Mouse (Mus musculus) liver, adult 2 months (tissue): Measurements from ENCODE around the gene Akr1b7. TPM values are rescaled to one million over a fixed set of nuclear protein-coding genes. Genes with fewer than 3 reads are reported as not detected.
A peak's percentile ranks its signal among the peaks of the same experiment; 100 is the strongest.

Experiments used
- DNase-seq: peaks from one replicate; pipeline ENCODE4 v3.0.0-alpha.2; 2011; ENCODE audit warnings: low read depth, low spot score; ENCODE audit errors: extremely low read depth
- H3K27ac ChIP-seq: fragments of 200-500 bp; replicated peaks from 2 replicates; pipeline ENCODE4 v1.5.1; 2012; ENCODE audit warnings: low read depth, mild to moderate bottlenecking, control low read depth, inconsistent platforms, low read length; ENCODE audit not compliant: insufficient read depth
- H3K27me3 ChIP-seq: fragments of 200-500 bp; 2 replicates; pipeline ENCODE4 v1.6.1; 2012; ENCODE audit warnings: mild to moderate bottlenecking, moderate library complexity, low read length, inconsistent platforms; ENCODE audit not compliant: control insufficient read depth, insufficient read depth
- H3K36me3 ChIP-seq: fragments of 200-500 bp; 2 replicates; pipeline ENCODE4 v1.6.1; 2012; ENCODE audit warnings: low read length, inconsistent platforms; ENCODE audit not compliant: control insufficient read depth, insufficient read depth
- H3K4me1 ChIP-seq: fragments of 200-500 bp; 2 replicates; pipeline ENCODE4 v1.6.1; 2011; ENCODE audit warnings: low read length; ENCODE audit not compliant: control insufficient read depth, insufficient read depth
- H3K4me3 ChIP-seq: fragments of 200-500 bp; 2 replicates; pipeline ENCODE4 v1.5.1; 2011; ENCODE audit warnings: low read depth, mild to moderate bottlenecking, control low read depth, low read length, moderate library complexity; ENCODE audit not compliant: insufficient read depth
- H3K79me2 ChIP-seq: fragments of 200-500 bp; 2 replicates; pipeline ENCODE4 v1.6.1; 2012; ENCODE audit warnings: inconsistent platforms, mild to moderate bottlenecking, low read length, moderate library complexity; ENCODE audit not compliant: control insufficient read depth, insufficient read depth
- H3K9ac ChIP-seq: fragments of 200-500 bp; 2 replicates; pipeline ENCODE4 v1.6.1; 2012; ENCODE audit warnings: low read depth, mild to moderate bottlenecking, control low read depth, inconsistent platforms, low read length
- CTCF ChIP-seq: fragments of 200-500 bp; IDR thresholded peaks from 2 replicates; pipeline ENCODE4 v1.5.1; 2011; ENCODE audit warnings: low read depth, low read length, control low read depth
- POLR2A ChIP-seq: fragments of 200-500 bp; IDR thresholded peaks from 2 replicates; pipeline ENCODE4 v1.6.1; 2011; ENCODE audit warnings: low read length, control low read depth; ENCODE audit not compliant: insufficient read depth; ENCODE audit errors: extremely low read depth
- WGBS: fragments of 180-500 bp; shearing (Covaris S2); methylation state at CpG from one replicate; pipeline ENCODE4 v1.1.7; 2018; 5-methylcytosine and 5-hydroxymethylcytosine counted together
- polyA plus RNA-seq: library from polyadenylated mRNA; depleted of rRNA; stranded (reverse); fragments of >200 nt; gene quantifications from 2 replicates; pipeline ENCODE4 v1.2.3, GENCODE M21; 2012
- total RNA-seq: library from RNA; depleted of rRNA; stranded (reverse); fragments of >200 nt; gene quantifications from 2 replicates; pipeline ENCODE4 v1.2.3, GENCODE M21; 2014

Gene Akr1b7
- total and polyA plus RNA-seq, 2 experiments = 1.1 to 6.4 TPM

- TF ChIP-seq CTCF (no peak), POLR2A (no peak)
- DNase-seq = no peak
- Histone ChIP-seq H3K9ac (no peak overlapping the region), H3K36me3 (no peaks in the 10 kb centered on the region), H3K27ac (no peak overlapping the region), H3K27me3 (no peaks in the 10 kb centered on the region), H3K4me1 (no peaks in the 10 kb centered on the region), H3K4me3 (no peak overlapping the region), H3K79me2 (no peaks in the 10 kb centered on the region)
- WGBS = 75% methylated on average over 9 of the region's 9 CpGs
Measured at GRCm38 (mm10) chr6:34441556-34442257, 29.6 kb downstream of the Akr1b7 start.

DNA sequence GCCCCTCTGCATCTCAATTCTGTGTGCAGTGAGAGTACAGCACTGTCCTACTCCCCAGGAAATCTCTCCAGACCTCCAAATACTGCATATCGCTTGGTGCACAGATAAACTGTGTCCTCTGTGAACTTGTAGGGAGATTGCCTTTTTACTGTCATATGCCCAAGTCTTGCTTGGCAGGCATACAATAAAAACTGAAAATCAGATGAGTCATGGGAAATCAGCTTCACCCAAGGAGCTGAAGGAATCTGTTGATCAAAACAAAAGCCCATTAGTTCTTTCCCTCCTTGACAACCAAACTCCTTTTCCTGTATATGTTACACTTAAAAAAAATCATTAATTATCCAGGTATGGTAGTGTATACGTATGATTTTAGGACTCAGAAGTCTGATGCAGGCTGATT lies 31.7 kb downstream of the Akr1b7 start:
- Histone ChIP-seq H3K9ac (no peak overlapping the region), H3K4me3 (no peak overlapping the region), H3K36me3 (no peaks in the 10 kb centered on the region), H3K4me1 (no peaks in the 10 kb centered on the region), H3K79me2 (no peaks in the 10 kb centered on the region), H3K27ac (no peak overlapping the region), H3K27me3 (no peaks in the 10 kb centered on the region)
- WGBS = 65% methylated on average over 2 of the region's 2 CpGs
- DNase-seq = peak; percentile 9
- TF ChIP-seq POLR2A (no peak), CTCF (no peak)

DNA sequence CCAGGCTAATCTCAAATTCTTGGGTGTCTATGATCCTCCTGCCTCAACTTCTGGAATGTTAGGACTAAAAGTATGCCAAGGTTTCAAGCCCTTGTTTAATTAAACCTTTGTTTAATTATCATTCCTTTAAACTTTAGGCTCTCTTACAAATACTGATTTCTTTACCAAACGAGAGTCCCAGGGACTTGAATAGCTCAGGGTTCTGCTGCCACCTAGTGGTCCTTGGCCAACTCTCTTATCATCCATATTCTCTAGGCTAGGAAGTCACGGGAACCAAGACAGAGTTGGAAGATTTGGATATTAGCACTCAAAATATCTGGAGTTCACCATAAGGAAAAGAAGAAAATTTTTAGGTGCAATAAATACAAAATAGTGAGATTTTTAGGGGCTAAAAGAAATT lies 35.8 kb downstream of the Akr1b7 start:
- WGBS = 9% methylated on average over 2 of the region's 2 CpGs
- Histone ChIP-seq H3K4me1 (no peaks in the 10 kb centered on the region), H3K79me2 (no peaks in the 10 kb centered on the region), H3K27me3 (no peaks in the 10 kb centered on the region), H3K4me3 (no peak overlapping the region), H3K36me3 (no peaks in the 10 kb centered on the region), H3K9ac (no peak overlapping the region), H3K27ac (no peak overlapping the region)
- peak; percentile 75 for TF ChIP-seq CTCF
- TF ChIP-seq POLR2A = no peak
- peak; percentile 68 for DNase-seq

- no peak for TF ChIP-seq CTCF
- TF ChIP-seq POLR2A = no peak
- Histone ChIP-seq H3K9ac (no peak overlapping the region), H3K36me3 (no peaks in the 10 kb centered on the region), H3K4me1 (no peaks in the 10 kb centered on the region), H3K4me3 (no peak overlapping the region), H3K27ac (no peak overlapping the region), H3K27me3 (no peaks in the 10 kb centered on the region), H3K79me2 (no peaks in the 10 kb centered on the region)
- 78% methylated on average over 1 of the region's 1 CpGs for WGBS
- no peak for DNase-seq
Measured at GRCm38 (mm10) chr6:34448696-34449095, 36.6 kb downstream of the Akr1b7 start.

- no peak overlapping the region for H3K4me3 ChIP-seq
- TF ChIP-seq POLR2A (no peak), CTCF (no peak)
- H3K79me2 ChIP-seq = no peaks in the 10 kb centered on the region
- H3K4me1 ChIP-seq = no peaks in the 10 kb centered on the region
- H3K9ac ChIP-seq = no peak overlapping the region
- WGBS = 68% methylated on average over 7 of the region's 7 CpGs
- H3K27me3 ChIP-seq = no peaks in the 10 kb centered on the region
- H3K36me3 ChIP-seq = no peaks in the 10 kb centered on the region
- no peak for DNase-seq
- no peak overlapping the region for H3K27ac ChIP-seq
Measured at GRCm38 (mm10) chr6:34452963-34453770, 41.0 kb downstream of the Akr1b7 start.

DNA sequence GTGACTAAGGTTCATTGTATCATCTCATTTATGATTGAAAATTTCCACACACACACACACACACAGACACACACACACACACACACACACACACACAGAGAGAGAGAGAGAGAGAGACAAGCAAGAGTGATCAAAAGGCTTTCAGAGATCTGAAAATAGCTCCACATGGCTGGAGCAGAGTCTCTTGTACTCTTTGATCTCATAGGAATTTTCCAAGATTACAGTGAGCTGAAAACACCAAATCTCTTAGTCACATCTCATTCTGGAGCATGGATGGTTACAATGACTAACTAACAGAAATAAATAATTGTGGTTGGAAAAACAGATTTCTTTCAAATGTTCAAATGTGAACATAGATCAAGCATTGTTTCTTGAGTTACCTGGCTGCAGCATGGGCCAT lies 47.3 kb downstream of the Akr1b7 start:
- no peak for DNase-seq
- Histone ChIP-seq H3K4me3 (no peak overlapping the region), H3K9ac (no peak overlapping the region), H3K36me3 (no peaks in the 10 kb centered on the region), H3K79me2 (no peaks in the 10 kb centered on the region), H3K4me1 (no peaks in the 10 kb centered on the region), H3K27me3 (no peaks in the 10 kb centered on the region), H3K27ac (no peak overlapping the region)
- TF ChIP-seq CTCF (no peak), POLR2A (no peak)
